Mouse (Mus musculus): ENCODE measurements at regions not wholly inside any gene's neighbourhood (a gene's known extent, or its start where the extent isn't known, plus 50 kb on each side); places are given as distances from the start of the nearest gene placed in this dataset.

DNA sequence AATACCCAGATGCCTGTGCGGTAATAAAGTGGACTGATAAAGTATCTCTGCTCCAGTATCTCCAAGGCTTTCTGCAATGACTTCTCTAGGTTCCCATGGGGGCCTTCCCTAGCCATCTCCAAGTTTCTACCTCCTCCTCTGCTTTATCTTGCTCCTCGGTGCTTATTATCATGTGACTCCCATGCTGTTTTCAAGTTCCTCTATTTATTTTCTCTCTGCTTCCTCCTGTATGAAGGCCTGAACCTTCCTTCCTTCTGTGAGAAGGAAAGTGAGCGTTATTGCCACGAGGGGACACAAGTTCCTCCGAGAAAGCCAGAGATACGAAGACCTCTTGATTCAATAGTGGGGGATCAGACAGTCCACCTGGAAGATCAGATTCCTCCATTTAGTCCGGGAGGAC lies 77.4 kb upstream of the Pkdcc start:
- no peak for TF ChIP-seq CTCF (IDR thresholded peaks at IDR 0.05; ENCODE audit: control insufficient read depth, insufficient read depth, insufficient read length)
- TF ChIP-seq FOSL1 (IDR thresholded peaks at IDR 0.05; ENCODE audit: insufficient read depth, low read length, poor library complexity, severe bottlenecking), result no peak
